Mouse (Mus musculus): Measurements from ENCODE around the gene Psenen.

Psenen gene

DNA sequence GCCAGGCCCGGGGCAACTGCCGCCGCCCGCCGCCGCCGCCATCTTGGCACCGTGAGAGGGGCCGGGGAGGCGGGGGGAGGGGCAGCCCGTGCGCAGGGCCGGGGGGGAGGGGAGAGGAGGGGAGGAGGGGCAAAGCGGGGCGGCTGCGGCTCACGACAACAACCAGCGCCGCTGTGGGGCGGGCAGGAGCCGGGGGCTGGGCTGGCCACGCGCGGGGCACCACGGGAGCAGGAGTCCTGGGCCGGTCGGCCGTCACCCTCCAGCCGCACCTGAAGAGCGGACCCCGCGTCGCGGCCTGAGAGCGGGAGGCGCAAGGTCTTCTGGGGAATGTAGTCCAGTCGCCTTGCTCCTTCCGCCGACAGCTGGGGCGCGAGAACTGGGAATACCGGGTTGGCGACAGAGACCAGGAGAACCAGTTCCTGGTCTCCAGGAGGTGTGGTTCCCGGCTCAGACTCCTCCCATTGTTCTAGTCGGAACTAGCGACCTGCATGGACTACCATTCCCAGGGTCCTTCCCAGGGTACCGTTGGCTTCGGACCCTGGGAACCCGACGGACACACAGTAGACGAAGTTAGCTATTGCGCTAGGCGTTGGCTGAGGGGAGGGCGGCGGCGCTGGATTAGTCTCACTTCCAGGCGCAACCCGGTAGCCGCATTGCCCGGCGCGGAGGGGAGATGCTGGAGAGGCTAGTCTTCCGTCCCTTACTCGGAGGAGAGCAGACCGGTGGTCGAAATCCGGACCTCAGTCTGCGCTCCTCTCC lies 25.4 kb upstream of the Psenen start, which contains the start of gene Kmt2b:
Kmt2b (minus strand) TSS at position 51 of the 759 bp plus-strand sequence.
- peak; percentile 93 to 97 for DNase-seq

DNA sequence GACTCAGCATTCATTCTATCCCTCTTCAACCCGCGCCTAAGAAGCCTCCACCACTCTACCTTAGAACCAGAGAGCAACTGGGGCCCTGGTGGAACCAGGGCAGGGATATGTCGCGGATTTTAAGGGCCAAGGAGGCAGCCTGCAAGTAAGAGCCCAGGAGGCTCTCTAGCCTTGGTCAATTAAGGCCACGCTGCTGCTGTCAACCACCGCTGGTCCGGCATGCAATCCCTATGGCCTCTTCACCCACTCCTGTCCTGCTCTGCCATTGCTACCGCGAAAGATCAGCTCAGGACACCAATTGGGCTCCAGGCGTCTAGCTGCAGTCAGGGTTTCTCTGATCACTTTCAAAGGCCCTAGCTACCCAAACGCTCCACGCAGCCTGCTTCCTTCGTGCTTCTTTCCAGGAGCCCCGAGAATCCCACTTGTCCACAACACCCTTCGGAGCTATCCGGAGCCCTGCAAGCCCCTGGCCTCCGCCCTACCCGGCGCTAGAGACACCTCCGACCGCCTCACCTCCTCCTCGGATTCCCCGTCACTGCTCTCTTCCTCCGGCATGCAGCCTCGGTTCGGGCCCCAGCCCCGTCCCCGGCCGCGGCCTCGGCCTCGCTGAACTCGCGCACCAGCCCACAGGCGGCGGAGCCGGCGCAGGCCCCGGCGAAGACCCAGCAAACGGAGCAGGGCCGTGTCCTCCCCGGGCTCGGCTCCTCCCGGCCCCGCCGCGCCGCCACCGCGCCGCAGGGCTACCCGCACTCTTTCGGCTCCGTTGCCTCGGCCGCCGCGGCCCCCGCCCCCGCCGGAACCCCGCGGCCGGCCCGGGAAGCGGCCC lies 24.6 kb upstream of the Psenen start:
- no peak for DNase-seq

DNA sequence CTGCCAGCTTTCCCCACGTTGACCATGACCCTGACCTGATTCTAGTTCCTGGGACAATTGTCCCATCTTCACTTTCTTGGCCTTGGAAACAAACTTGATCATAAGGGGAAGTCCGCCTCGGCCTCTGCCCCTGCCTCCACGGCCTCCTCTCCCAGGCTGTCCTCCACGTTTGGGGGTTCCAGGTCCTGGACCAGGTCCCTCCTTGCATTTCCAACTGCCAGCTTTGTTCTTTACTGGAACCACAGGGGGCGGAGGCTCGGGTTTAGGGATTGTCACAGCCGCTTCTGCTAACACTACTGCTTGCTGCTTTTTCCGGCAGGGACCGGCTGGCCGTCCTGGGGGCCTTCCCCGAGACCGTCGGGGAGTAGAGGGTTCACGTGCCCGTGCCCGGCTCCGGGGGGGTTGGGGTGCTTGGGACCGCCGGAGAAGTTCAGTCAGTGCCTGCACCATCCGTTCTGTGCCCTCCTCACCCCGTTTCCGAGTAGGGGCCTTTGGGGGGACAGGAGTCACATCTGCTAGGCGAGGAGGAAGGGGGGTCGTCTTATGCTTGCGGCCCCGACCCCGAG lies 23.1 kb upstream of the Psenen start:
- no peak for DNase-seq

DNA sequence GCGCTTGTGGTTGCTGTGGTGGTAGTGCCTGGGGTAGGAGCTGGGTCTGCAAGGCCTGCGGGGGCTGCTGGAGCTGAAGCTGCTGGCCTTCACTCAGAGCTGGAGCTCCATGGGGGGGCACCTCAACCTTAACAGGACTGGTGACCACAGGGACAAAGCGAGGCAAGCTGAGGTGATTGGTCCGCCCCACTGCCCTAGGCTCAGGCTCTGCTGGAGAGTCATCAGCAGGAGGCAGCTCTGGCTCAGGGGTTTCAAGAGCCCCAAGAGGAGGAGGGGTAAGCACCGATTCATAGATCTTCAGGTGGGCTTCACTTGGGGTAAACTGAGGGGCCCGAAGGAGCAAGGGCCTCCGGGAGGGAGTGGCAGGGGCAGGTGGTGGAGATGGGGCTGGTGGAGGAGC lies 21.7 kb upstream of the Psenen start:
- no peak for DNase-seq

DNA sequence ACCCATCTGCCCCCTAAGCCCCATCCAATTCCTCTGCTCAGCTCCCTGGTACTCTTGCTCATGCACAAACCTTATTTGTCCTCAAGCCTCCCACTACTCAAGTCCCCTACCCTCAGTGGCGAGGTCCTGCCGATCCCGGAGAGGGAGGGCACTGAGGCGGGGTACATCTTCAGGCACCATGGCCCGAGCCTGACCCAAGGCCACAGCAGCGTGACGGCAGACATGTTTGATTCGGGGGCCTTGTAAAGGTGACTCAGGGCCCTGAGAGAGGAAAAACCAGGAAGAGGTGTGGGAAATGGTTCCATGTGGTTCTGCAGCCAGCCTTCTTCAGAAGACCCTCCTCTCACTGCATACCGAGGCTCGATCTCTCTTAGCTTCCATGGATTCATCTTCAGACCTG lies 20.9 kb upstream of the Psenen start:
- DNase-seq: no peak

DNA sequence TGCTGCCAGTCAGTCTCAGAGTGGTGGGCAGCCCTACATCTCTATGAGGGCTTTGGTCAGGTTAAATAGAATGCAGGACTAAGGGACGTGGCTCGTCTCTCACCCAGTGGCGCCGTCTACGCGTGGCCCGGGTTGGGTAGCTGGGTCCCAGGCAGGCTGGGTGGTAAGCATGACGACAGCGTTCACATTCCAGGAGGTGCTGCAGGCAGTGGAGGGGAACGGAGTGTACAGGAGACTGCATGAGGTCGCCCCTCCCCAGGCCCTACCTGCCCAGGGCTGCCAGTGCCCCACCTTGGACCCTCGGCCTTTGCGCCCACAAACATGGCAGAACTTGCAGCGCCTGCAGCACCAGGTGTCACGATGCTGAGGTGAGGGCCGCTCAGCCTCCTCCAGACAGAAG lies 18.1 kb upstream of the Psenen start:
- no peak for DNase-seq

DNA sequence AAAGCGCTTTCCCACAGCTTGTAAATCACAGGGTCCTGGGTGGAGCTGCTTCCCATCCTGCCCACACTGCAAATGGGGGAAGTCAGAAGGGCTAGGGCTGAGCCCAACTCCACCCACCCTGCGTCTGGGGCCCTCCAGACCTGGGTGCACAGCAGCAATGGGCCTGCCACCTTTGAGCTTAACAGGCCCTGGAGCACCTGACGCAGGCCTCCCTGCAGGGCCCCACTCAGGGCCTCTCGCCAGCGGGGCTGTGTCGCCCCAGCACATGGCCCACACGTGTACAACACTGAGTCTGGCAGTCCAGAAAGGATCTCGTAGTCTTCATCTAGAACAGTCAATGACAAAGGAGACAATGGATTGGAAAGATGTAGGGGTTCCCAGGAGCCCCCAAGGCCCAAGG lies 16.5 kb upstream of the Psenen start:
- DNase-seq: no peak

DNA sequence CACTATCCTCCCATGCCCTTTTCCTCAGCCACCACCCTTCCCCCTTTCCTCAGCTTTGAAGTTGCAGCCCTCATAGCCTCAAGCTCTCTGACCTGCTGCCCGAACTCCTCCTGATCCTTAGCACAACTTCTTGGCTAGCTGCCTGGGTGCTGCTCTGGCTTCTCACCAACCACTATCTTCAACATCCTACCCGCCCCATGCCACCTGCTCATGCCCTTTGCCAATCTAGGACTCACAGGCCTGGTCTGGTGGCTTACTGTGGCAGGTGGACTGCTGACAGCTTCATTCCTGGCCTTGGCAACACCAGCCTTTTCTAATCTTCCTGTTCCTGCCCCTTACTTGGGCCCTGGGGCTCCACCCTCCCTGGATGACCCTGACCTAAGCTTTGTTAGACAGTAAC lies 9.5 kb upstream of the Psenen start:
- peak; percentile 85 for DNase-seq

DNA sequence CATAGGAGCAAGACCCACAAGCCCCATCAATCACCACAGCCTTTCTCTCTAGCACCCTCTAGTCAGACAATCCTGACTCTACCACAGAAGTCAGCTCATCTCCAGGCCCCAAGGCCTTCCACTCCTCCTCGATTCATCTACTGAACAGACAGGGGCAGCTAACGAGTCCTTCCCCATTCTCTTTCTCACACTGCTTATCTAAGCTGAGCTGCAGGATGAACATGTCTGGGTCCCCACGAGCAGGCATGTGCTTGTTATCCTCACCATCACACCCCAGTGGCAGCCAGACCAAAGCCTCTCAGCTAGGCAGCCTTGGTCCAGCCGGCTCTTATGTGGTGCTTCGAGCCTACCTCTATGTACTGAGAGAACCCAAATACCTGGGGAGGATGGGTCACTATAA lies 9.0 kb upstream of the Psenen start:
- DNase-seq: no peak

DNA sequence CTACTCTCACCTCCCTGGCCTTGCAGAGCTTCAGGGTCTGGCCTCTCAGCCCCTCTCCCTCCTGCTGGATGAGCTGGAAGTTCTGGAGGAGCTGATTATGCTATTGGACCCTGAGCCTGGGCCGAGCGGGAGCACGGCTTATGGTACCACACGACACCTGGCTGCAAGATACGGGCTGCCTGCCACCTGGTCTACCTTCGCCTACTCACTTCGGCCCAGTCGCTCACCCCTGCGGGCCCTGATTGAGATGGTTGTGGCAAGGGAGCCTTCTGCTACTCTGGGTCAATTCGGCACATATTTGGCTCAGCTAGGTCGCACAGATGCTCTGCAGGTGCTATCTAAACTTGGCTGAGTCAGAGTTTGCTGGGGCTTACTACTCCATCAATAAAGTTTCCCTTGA lies 4.1 kb upstream of the Psenen start:
- no peak for DNase-seq

DNA sequence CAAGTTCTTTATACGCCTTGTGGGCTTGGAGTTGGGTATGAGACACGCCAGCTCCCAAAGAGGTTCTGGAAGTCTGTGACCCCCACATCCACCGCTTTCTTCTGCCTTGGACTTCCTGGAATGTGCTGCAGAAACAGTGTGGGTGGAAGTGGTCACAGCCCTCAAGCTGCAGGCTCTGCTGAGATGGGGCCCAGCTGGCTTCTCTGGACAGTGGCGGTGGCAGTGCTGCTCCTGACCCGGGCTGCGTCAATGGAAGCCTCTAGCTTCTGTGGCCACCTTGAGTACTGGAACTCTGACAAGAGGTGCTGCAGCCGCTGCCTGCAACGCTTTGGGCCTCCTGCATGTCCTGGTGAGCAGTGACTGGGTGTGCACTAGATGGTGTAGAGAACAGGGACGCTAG lies 2.6 kb upstream of the Psenen start:
- no peak for DNase-seq

DNA sequence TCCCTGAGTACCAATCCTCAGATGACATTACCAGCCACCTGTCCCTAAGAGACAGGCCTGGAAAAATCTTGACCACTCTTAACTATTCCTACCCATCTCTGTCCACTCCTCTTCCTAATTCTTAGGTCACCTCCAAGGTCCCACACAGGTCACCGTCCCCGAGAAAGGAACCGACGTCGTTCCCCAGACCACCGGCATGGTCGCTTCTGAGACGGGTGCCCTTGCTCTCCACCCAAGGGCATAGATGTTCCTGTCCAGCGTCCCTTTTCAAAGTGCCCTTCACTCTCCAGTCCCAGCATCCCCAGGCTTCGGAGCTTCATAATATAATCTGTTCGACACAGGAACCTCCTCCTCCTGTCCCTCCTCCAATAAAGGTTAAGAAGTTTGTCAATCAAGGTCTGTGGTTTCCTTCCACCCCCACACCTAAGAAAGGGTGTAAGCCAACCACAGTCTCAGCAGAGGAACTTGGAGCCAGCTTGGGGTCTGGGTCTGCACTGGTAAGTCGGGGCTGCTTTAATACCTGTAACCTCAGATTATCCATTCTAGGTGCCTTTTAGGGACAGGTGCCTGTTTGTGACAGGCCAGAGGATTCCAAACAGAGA lies 1.6 kb upstream of the Psenen start, which contains the start of gene Igflr1:
Igflr1 (plus strand) TSS at position 458 of the 602 bp plus-strand sequence.
- no peak for DNase-seq

DNA sequence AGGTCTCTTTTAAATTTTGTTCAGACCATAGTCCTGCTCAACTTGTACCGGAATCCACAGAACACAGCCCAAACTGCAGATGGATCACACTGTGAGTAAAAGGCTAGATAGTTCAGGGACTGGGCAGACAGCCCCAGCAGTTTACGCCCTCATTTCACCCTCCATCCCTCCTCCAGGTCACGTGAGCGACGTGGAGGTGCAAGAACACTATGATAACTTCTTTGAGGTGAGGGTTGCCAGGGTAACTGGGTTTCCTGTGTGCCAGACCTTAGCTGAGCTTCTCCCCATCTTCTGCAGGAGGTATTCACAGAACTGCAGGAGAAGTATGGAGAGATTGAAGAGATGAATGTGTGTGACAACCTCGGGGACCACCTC lies 466 bp upstream of the Psenen start:
- DNase-seq: no peak

DNA sequence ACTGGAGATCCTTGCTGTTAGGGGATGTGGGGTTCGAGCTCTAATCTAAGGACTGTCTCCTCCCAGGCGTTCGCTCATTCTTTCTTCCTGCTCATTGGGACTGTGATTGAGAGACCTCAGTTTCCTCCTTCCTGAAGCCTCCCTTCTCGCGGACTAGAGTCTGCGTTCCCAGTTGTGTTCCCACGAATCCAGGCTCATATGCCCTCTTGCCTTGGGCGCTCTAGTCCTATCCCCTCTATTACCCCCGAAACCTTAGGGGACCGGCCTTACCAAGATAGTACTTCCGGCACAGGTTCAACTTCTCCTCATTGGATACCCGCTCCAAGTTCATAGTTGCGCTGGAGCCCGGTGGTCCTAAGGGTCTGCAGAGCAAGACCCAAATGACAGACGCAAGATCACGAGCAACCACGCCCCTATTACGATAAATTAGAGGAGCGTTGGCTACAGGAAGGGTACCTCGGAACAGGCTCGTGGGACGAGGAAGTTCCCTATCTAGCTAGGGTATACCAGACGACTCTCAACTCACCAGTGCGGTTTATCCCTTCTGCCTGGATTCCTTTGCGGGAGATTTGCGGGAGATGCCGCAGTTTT lies 806 bp downstream of the Psenen start:
- peak in 1 of 2 experiments; percentile 34 for DNase-seq

DNA sequence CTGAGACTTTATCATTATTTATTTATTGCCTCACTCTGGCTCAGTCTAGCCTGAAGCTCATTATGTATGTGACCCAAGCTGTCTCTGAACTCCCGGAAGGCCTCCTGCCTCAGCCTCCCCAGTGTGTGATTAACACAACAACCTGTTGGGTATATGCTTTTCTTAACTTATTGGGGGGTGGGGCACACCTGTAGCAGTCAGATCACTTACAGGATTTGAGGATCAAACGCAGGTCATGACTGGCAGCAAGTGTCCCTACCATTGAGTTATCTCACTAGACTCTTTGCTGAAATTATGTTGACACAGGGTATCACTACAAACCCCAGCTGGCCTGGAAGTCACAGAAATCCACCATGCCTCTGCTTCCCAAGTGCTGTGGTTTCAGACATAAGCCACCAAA lies 3.1 kb downstream of the Psenen start:
- no peak for DNase-seq

DNA sequence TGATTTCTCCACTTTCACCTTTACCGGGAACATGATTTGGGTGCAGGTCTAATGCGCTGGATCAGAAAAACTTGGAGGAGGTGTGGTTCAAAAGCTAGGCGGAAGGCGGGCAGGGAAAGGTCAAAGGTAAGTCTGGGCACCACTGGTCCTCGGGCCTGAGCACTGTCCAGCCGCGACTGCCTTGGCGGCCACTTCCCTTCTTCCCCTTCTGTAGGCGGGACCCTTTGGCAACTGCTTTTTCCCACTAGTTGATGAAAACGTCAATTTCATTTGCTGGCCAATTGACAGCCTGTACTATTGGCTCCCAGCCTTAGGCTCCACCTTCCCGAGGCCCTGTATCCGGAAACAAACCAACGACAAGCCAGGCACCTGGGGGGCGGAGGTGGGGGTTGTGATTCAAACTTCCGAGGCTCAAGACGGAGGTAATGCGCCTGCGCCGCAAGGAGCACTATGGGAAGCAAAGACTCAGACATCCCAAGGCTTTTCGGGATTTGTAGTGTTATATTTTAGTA lies 3.9 kb downstream of the Psenen start, which contains the start of gene Lin37:
Lin37 (minus strand) TSS at position 396 of the 512 bp plus-strand sequence.
- DNase-seq: peak; percentile 98 to 99

DNA sequence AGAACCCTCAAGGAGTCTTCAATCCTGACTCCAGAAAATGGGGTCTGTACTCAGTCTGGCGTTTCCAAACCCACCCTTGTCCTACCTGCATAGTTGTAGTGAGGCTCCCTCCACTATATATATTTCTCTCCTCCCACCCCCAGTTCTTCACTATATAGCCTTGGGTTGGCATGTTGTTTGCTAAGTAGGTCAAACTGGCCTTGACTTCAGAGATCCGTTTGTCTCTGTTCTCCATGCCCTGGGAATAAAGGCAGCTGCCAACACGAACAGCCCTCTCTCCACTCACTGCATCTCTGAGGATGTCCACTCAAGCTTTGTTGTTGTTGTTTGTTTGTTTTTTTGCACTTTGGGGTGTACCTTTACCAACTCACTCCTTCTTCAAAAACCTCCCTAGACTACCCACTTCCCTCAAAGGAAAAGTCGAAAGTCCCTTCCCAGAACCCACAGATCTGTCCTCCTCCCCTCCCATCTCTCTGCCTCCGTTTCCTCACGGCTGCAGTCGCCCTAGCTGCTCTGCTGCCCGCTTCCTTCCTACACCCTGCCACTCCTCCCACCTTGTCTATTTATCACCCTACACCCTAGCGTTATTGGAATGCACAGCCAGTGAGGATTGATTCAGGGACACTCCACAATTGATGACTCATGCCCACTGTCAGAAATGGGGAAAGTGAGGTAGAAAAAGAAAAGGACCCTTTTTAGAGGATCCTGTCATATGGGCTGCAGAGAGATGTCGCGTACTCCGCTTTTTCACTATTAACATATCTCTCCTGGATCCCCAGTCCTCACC lies 4.6 kb downstream of the Psenen start:
- no peak for DNase-seq

DNA sequence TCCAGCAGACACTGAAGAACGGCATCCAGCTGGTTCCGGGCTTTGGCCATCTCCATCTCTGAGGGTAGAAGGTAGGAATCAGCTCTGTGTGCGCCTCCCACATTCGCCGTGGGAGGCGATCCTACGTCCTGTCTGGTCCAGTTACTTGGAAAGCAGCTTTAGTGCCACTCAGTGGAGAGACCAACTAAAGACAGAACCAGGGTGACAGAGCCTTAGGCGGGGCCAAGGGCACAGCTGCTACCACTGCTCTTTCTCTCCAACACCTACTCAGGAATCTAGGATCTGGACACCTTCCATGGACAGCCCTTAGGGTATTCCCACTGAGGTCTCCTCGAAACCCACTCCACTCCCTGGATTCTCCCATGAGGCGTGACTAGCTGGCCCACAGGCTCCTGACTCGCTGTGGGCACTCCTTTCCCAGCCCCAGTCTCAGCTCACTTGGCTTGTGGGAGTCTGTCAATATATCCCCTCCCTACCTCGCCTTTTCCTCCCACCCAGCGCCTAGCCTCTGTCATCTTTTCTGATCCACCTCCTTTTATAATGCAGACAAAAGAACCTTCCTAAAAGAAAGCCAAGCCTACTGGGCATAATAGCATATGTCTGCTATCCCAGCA lies 5.4 kb downstream of the Psenen start:
- DNase-seq: no peak

DNA sequence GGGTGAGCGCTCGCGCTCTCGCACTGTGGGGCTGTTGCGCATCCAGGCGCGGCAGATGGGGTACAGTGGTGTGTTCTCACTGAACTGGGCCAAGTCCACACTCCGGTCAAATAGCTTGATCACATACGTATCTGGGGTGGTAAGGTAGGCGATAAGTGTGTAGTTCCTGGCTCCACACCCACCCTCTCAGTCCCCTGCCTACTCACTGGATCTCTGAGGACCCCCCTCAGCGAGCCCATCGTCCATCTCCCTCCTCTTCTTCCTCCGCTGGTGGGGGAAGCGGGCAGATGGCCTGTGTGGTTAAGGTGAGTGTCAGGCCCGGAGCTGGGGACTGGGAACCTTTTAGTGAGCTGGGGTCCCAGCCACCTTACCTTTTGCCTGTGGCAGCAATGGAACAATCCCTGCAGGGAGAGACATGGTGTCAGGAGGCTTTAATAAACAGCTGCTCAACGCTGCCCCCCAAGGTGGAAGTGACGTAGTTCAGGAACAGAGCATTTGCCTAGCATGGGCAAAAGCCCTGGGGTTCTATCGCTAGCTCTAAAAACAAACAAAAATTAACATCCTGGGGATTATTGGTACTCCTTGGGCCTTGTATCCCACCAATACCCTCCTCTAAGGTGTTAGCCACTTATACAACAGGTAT lies 6.4 kb downstream of the Psenen start:
- DNase-seq: no peak

DNA sequence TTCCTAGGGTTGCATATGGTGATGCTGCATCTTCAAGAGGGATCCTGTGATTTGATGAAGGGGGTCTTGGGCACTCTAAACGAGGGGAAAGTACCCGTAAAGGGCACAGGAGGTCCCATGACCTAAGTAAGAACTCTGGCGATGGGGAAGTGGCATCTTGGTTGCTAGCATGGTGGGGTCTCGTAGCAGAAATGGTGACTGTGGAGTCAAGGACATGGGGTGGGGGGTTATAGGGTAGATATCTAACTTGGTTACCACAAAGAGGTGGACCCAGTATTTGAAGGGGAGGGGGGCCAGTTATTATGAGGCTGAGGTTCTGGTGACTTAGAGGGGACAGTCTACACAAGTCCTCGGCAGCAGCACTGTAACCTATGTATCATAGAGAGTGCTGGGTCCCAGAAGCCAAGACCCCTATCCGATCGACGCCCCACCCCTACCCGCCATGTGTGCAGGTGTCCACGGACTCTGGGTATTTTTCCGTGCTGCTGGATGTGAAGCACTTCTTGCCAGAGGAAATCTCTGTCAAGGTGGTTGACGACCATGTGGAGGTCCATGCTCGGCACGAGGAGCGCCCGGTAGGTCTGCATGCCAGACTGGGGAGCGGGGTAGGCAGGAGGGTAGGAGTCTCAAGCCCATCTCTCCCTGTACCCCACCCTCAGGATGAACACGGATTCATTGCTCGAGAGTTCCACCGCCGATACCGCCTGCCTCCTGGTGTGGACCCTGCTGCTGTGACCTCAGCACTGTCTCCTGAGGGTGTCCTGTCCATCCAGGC lies 9.4 kb downstream of the Psenen start:
- DNase-seq: no peak

All from cerebellum, postnatal 36 days (tissue).